Mouse (Mus musculus): Measurements from ENCODE around the gene Tmem184c. TPM values are rescaled to one million over a fixed set of nuclear protein-coding genes. Genes with fewer than 3 reads are reported as not detected.

The Tmem184c gene
- 79.2 and 80.8 TPM in 2 replicates for polyA plus RNA-seq (2012; rRNA removed)

GRCm38 (mm10) chr8:77610374-77610969, at the start of gene Tmem184c:
TSS of gene Tmem184c (minus strand) at chr8:77610698.
- peak; percentile 98 to 99 for DNase-seq
- Histone ChIP-seq H3K4me1 (ENCODE audit: control insufficient read depth, insufficient read depth, low read length) (no peaks in the 10 kb centered on the region), H3K27ac (ENCODE audit: insufficient read depth, low read length) (no peak within 1 kb of the TSS), H3K4me3 (replicated peaks; ENCODE audit: insufficient read depth, low read depth, low read length) (peak within 1 kb of the TSS; percentile 93), H3K27me3 (ENCODE audit: control insufficient read depth, insufficient read depth, low read length) (no peaks in the 10 kb centered on the region)
- under 1% methylated on average over 36 of the region's 36 CpGs for WGBS
- peak; percentile 63; the same call in 1 of the 2 replicates for TF ChIP-seq POLR2A (IDR thresholded peaks at IDR 0.05; ENCODE audit: borderline replicate concordance, insufficient read depth, low read length)
- TF ChIP-seq CTCF (IDR thresholded peaks at IDR 0.05; ENCODE audit: borderline replicate concordance, insufficient read depth, low read depth, low read length), result no peak

GRCm38 (mm10) chr8:77659534-77660080, 49.1 kb upstream of the Tmem184c start:
- 72% methylated on average over 4 of the region's 4 CpGs for WGBS
- DNase-seq, result no peak
- Histone ChIP-seq H3K4me1 (ENCODE audit: control insufficient read depth, insufficient read depth, low read length) (no peaks in the 10 kb centered on the region), H3K27ac (ENCODE audit: insufficient read depth, low read length) (no peak overlapping the region), H3K4me3 (replicated peaks; ENCODE audit: insufficient read depth, low read depth, low read length) (no peak overlapping the region), H3K27me3 (ENCODE audit: control insufficient read depth, insufficient read depth, low read length) (no peaks in the 10 kb centered on the region)
- TF ChIP-seq CTCF (IDR thresholded peaks at IDR 0.05; ENCODE audit: borderline replicate concordance, insufficient read depth, low read depth, low read length) (no peak), POLR2A (IDR thresholded peaks at IDR 0.05; ENCODE audit: borderline replicate concordance, insufficient read depth, low read length) (no peak)

GRCm38 (mm10) chr8:77658356-77658755, 47.9 kb upstream of the Tmem184c start:
- H3K27me3 ChIP-seq (ENCODE audit: control insufficient read depth, insufficient read depth, low read length), result no peaks in the 10 kb centered on the region
- no peak overlapping the region for H3K4me3 ChIP-seq (replicated peaks; ENCODE audit: insufficient read depth, low read depth, low read length)
- no peak overlapping the region for H3K27ac ChIP-seq (ENCODE audit: insufficient read depth, low read length)
- TF ChIP-seq CTCF (IDR thresholded peaks at IDR 0.05; ENCODE audit: borderline replicate concordance, insufficient read depth, low read depth, low read length) (no peak), POLR2A (IDR thresholded peaks at IDR 0.05; ENCODE audit: borderline replicate concordance, insufficient read depth, low read length) (no peak)
- DNase-seq, result no peak
- 87% methylated on average over 3 of the region's 3 CpGs for WGBS
- no peaks in the 10 kb centered on the region for H3K4me1 ChIP-seq (ENCODE audit: control insufficient read depth, insufficient read depth, low read length)

DNA sequence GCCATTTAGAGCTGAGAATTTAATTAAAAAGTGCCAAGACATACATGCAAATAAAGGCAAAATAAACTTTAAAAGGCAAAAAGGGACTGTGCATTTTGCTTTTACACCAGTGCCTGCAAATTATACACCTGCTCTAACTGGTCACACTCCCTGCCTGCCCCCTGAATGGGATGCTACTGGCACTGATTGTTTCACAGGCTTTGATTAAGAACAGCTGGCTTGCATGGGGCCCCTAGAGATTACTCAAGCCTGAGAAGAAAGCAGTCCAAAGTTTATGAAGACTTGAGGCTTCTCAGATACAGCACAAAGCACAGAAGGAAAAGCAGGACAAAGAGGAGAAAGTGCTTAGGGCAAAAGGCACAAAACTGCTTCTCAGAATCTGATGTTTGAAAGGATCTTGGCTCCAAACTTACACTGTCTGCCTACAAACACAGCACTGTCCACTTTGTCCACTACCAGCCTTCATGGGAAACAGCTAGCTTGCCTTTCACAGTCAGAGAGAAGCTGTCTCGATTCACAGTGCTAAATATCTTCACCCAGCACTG, 40.2 kb upstream of the Tmem184c start:
- no peak for DNase-seq
- Histone ChIP-seq H3K4me3 (replicated peaks; ENCODE audit: insufficient read depth, low read depth, low read length) (no peak overlapping the region), H3K27ac (ENCODE audit: insufficient read depth, low read length) (no peak overlapping the region), H3K4me1 (ENCODE audit: control insufficient read depth, insufficient read depth, low read length) (no peaks in the 10 kb centered on the region), H3K27me3 (ENCODE audit: control insufficient read depth, insufficient read depth, low read length) (no peaks in the 10 kb centered on the region)
- no peak for TF ChIP-seq CTCF (IDR thresholded peaks at IDR 0.05; ENCODE audit: borderline replicate concordance, insufficient read depth, low read depth, low read length)
- no peak for TF ChIP-seq POLR2A (IDR thresholded peaks at IDR 0.05; ENCODE audit: borderline replicate concordance, insufficient read depth, low read length)
- WGBS, result 50% methylated on average over 1 of the region's 1 CpGs

DNA sequence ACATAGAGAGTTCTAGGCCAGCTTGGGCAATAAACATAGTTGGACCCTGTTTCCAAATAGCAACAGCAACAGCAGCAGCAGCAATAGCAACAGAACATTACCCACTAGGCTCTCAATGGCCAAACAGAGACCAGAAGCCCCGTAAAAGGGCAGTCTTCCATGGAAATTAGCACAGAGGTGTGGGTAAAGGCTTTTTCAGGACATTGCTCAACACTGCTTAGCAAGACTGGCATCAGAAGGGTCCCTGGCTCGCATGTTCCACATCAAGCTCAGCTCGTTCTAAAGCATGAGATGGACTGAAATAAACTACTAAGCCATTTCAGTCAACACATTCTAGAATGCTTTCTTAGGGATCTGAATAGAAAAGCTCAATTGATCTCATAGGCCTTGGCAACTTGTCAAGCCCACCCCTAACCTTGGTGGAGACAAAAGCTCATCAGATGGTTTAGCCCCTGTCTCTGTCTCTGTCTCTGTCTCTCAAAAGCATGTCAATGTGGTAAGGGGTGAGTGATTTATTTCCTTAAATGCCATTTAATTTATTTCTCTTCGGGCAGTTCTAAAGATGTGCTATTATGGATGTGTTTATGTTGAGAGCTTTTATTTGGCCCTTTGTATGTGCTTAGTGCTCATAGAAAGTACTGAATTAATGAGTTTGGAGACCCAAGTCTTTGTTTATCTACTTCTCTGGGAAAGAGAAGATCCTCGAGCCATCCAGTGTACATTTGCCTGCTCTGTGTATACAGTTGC, 29.8 kb upstream of the Tmem184c start:
- no peak overlapping the region for H3K27ac ChIP-seq (ENCODE audit: insufficient read depth, low read length)
- H3K4me3 ChIP-seq (replicated peaks; ENCODE audit: insufficient read depth, low read depth, low read length), result no peak overlapping the region
- TF ChIP-seq POLR2A (IDR thresholded peaks at IDR 0.05; ENCODE audit: borderline replicate concordance, insufficient read depth, low read length) (no peak), CTCF (IDR thresholded peaks at IDR 0.05; ENCODE audit: borderline replicate concordance, insufficient read depth, low read depth, low read length) (no peak)
- 65% methylated on average over 5 of the region's 5 CpGs for WGBS
- DNase-seq, result no peak
- no peaks in the 10 kb centered on the region for H3K4me1 ChIP-seq (ENCODE audit: control insufficient read depth, insufficient read depth, low read length)
- H3K27me3 ChIP-seq (ENCODE audit: control insufficient read depth, insufficient read depth, low read length), result no peaks in the 10 kb centered on the region

DNA sequence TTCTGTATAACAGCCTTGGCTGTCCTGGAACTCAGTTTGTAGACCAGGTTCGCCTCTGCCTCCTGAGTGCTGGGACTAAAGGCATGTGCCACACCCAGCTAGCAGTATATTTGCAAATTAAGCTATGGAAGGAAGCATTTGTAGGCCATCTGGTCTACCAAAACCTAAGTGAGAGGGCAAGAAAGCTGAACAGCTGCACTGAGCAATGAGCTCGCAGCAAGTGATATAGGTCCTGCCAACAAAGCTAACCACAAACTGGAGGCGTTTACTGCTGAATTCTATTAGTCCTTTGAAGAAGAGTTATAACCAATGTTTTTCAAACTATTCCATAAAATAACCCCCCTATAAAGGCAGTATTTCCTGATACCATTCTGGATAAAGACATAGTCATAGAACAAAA, 27.1 kb upstream of the Tmem184c start:
- Histone ChIP-seq H3K27me3 (ENCODE audit: control insufficient read depth, insufficient read depth, low read length) (no peaks in the 10 kb centered on the region), H3K4me3 (replicated peaks; ENCODE audit: insufficient read depth, low read depth, low read length) (no peak overlapping the region), H3K4me1 (ENCODE audit: control insufficient read depth, insufficient read depth, low read length) (no peaks in the 10 kb centered on the region), H3K27ac (ENCODE audit: insufficient read depth, low read length) (no peak overlapping the region)
- DNase-seq, result no peak
- TF ChIP-seq POLR2A (IDR thresholded peaks at IDR 0.05; ENCODE audit: borderline replicate concordance, insufficient read depth, low read length) (no peak), CTCF (IDR thresholded peaks at IDR 0.05; ENCODE audit: borderline replicate concordance, insufficient read depth, low read depth, low read length) (no peak)
- WGBS, result 70% methylated on average over 3 of the region's 3 CpGs

GRCm38 (mm10) chr8:77634035-77634434, 23.5 kb upstream of the Tmem184c start:
- TF ChIP-seq CTCF (IDR thresholded peaks at IDR 0.05; ENCODE audit: borderline replicate concordance, insufficient read depth, low read depth, low read length) (no peak), POLR2A (IDR thresholded peaks at IDR 0.05; ENCODE audit: borderline replicate concordance, insufficient read depth, low read length) (no peak)
- Histone ChIP-seq H3K4me1 (ENCODE audit: control insufficient read depth, insufficient read depth, low read length) (no peaks in the 10 kb centered on the region), H3K4me3 (replicated peaks; ENCODE audit: insufficient read depth, low read depth, low read length) (no peak overlapping the region), H3K27me3 (ENCODE audit: control insufficient read depth, insufficient read depth, low read length) (no peaks in the 10 kb centered on the region), H3K27ac (ENCODE audit: insufficient read depth, low read length) (no peak overlapping the region)
- WGBS, result 68% methylated on average over 5 of the region's 5 CpGs
- no peak for DNase-seq

Data from cerebellum, adult 2 months (tissue).